Mouse (Mus musculus) gastrocnemius, adult 2 months (tissue): ENCODE measurements around the gene Grwd1. TPM values are rescaled to one million over a fixed set of nuclear protein-coding genes. Genes with fewer than 3 reads are reported as not detected.

ENCODE experiments used
- DNase-seq: peaks from one replicate; pipeline ENCODE4 v3.0.0; 2022
- H3K27ac ChIP-seq: fragments of 200-600 bp; 2 replicates; pipeline ENCODE4 v1.8.1; 2022; ENCODE audit warnings: mild to moderate bottlenecking
- H3K4me3 ChIP-seq: fragments of 200-600 bp; 2 replicates; pipeline ENCODE4 v1.8.1; 2022; ENCODE audit warnings: mild to moderate bottlenecking, moderate library complexity
- CTCF ChIP-seq: fragments of 200-600 bp; IDR thresholded peaks from 2 replicates; pipeline ENCODE4 v1.8.1; 2022; ENCODE audit warnings: antibody characterized with exemption, mild to moderate bottlenecking, moderate library complexity
- intact Hi-C: fragments of 180-260 bp; cut with DNase I; formaldehyde crosslinking; loops from one replicate; pipeline ENCODE4 v1.15.1; 2025
- total RNA-seq, 2 experiments: library from RNA; stranded (reverse); gene quantifications; 2 replicates each; pipeline ENCODE4 v1.2.3; 2021

Grwd1 gene
- total RNA-seq, 2 experiments from 2014 or later = 14.6 to 16.0 TPM

- H3K27ac ChIP-seq = no peak overlapping the region
- H3K4me3 ChIP-seq = no peak overlapping the region
- intact Hi-C loops = no loop called here
- no peak for TF ChIP-seq CTCF
- no peak for DNase-seq
Observed at GRCm38 (mm10) chr7:45805941-45806340, 24.8 kb downstream of the Grwd1 start.

- Histone ChIP-seq H3K27ac (no peak overlapping the region), H3K4me3 (no peak overlapping the region)
- no peak for TF ChIP-seq CTCF
- intact Hi-C loops = no loop called here
- no peak for DNase-seq
Observed at GRCm38 (mm10) chr7:45802551-45802950, 28.2 kb downstream of the Grwd1 start.

DNA sequence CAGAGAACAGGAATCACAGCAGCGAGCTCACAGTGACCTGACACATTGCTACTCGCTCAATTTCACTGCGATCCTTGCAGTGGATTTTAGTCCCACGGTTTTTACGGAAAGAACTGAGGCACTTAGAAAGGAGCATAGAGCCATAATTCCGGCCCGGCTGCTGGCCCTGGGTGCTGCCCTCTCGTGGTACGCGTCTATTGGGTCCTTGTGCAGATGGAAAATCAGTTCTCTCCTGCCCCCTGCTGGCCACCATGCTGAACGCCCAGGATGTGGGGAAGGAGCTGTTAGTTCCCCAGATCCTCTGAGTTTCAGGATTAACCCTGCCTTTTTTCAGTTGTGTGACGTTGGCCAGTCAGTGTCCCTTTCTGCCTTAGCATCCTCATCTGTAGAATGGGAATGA lies 29.4 kb downstream of the Grwd1 start:
- peak; percentile 92 for DNase-seq
- Histone ChIP-seq H3K4me3 (peak overlapping the region; percentile 69), H3K27ac (0 out of 2 replicates have a peak overlapping the region, but pooled peaks have one; percentile 29)
- intact Hi-C loops = loop anchor here (1.0 kb wide), 1 partner anchor 62 kb away; no protein-coding TSS in a partner anchor
- TF ChIP-seq CTCF = 0 out of 2 replicates have a peak, but pooled peaks have one; percentile 100

GRCm38 (mm10) chr7:45800546-45801204 lies 30.1 kb downstream of the Grwd1 start:
- intact Hi-C loops = loop anchor here (1.0 kb wide), 1 partner anchor 61 kb away; no protein-coding TSS in a partner anchor
- no peak for DNase-seq
- H3K27ac ChIP-seq = no peak overlapping the region
- peak overlapping the region; percentile 69 for H3K4me3 ChIP-seq
- TF ChIP-seq CTCF = no peak

GRCm38 (mm10) chr7:45800001-45800400 lies 30.7 kb downstream of the Grwd1 start:
- DNase-seq = no peak
- Histone ChIP-seq H3K4me3 (peak overlapping the region; percentile 69; the same call in 1 of the 2 replicates), H3K27ac (no peak overlapping the region)
- intact Hi-C loops = no loop called here
- no peak for TF ChIP-seq CTCF

GRCm38 (mm10) chr7:45798931-45799330 lies 31.8 kb downstream of the Grwd1 start:
- intact Hi-C loops = no loop called here
- no peak for DNase-seq
- peak overlapping the region; percentile 74 for H3K4me3 ChIP-seq
- no peak for TF ChIP-seq CTCF
- H3K27ac ChIP-seq = no peak overlapping the region

GRCm38 (mm10) chr7:45798511-45798836 lies 32.3 kb downstream of the Grwd1 start:
- Histone ChIP-seq H3K27ac (no peak overlapping the region), H3K4me3 (peak overlapping the region; percentile 74)
- TF ChIP-seq CTCF = no peak
- no peak for DNase-seq
- intact Hi-C loops = no loop called here

- intact Hi-C loops = no loop called here
- no peak for TF ChIP-seq CTCF
- DNase-seq = no peak
- H3K27ac ChIP-seq = no peak overlapping the region
- peak overlapping the region; percentile 74 for H3K4me3 ChIP-seq
Observed at GRCm38 (mm10) chr7:45797661-45798510, 32.9 kb downstream of the Grwd1 start.

DNA sequence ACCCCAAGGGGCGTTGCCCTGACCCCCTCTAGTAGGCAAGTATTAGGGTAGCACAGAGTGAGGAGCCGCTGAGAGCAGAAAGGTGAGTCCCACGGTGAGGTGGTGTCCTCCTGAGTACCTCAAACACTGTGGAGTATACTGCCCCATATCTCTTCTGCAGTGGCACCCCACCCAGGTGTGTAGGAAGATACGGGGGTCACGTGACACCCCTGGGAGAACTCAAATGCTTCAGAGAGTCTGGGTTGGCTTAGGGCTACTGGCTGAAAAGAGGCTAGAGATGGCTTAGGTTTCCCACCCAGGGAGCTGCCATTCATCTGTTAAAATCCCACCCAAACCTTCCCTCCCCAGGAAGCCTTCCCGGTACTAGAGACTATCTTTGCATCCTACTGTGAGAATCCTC lies 33.8 kb downstream of the Grwd1 start:
- DNase-seq = no peak
- intact Hi-C loops = no loop called here
- no peak overlapping the region for H3K27ac ChIP-seq
- no peak for TF ChIP-seq CTCF
- no peak overlapping the region for H3K4me3 ChIP-seq

DNA sequence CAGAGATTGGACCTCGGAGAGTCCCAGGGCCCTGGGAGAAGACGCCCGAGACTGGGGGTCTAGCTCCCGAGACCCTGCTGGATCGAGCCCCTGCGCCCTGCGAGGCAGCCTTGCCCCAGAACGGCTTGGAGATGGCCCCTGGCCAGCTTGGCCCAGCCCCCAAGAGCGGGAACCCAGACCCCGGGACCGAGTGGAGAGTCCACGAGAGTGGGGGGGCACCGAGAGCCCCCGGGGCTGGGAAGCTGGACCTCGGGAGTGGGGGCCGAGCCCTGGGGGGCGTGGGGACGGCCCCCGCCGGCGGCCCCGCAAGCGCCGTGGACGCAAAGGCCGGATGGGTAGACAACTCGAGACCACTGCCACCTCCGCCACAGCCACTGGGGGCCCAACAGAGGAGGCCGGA lies 35.8 kb downstream of the Grwd1 start:
- Histone ChIP-seq H3K27ac (no peak overlapping the region), H3K4me3 (no peak overlapping the region)
- intact Hi-C loops = no loop called here
- no peak for TF ChIP-seq CTCF
- DNase-seq = no peak

- H3K4me3 ChIP-seq = no peak overlapping the region
- no peak for DNase-seq
- intact Hi-C loops = no loop called here
- H3K27ac ChIP-seq = no peak overlapping the region
- no peak for TF ChIP-seq CTCF
Observed at GRCm38 (mm10) chr7:45793969-45794585, 36.7 kb downstream of the Grwd1 start.

DNA sequence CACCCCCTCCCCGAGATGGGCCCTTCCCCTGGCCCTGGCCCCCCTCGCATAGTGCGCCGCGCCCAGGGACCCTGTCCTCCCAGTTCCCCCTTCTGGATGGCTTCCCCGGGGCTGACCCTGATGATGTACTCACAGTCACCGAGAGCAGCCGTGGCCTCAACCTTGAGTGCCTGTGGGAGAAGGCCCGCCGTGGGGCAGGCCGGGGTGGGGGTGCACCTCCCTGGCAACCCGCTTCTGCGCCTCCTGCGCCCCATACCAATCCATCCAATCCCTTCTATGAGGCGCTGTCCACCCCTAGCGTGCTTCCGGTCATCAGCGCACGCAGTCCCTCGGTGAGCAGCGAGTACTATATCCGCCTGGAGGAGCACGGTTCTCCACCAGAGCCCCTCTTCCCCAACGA lies 37.5 kb downstream of the Grwd1 start:
- no peak for DNase-seq
- intact Hi-C loops = no loop called here
- TF ChIP-seq CTCF = no peak
- no peak overlapping the region for H3K4me3 ChIP-seq
- H3K27ac ChIP-seq = no peak overlapping the region

GRCm38 (mm10) chr7:45791756-45792490 lies 38.8 kb downstream of the Grwd1 start:
- no peak for DNase-seq
- no peak for TF ChIP-seq CTCF
- H3K4me3 ChIP-seq = no peak overlapping the region
- no peak overlapping the region for H3K27ac ChIP-seq
- intact Hi-C loops = no loop called here
